In genomic region chr11:100371981-100372558, GRCm38 (mm10) we compare ENCODE assay signal across 1 mouse cellular context.
TF ChIP-seq lines count a peak whose summit lies in the region.

No protein-coding gene starts in this region.

TF ChIP-seq in ES-E14, 5 proteins besides CTCF, POLR2A, EP300 and RAD21:
- TF ChIP-seq ZC3H11A (IDR thresholded peaks at IDR 0.05; ENCODE audit: borderline replicate concordance, low read depth, low read length) (no peak), MAFK (IDR thresholded peaks at IDR 0.05; ENCODE audit: insufficient read depth, low read depth, low read length) (no peak)
